Mouse (Mus musculus) adrenal gland, adult 18-20 months (tissue): ENCODE data around the gene Smn1. TPM values are rescaled to one million over a fixed set of nuclear protein-coding genes. Genes with fewer than 3 reads are reported as not detected.

ENCODE experiments used
- total RNA-seq, 2 experiments: library from RNA; stranded (reverse); gene quantifications; 1 replicate in 1 of 2; 2 replicates in 1 of 2; pipeline ENCODE4 v1.2.3; 2021

The Smn1 gene
- total RNA-seq, 2 experiments from 2014 or later = 29.5 to 32.4 TPM

Other genes starting within 250 kb of the Smn1 start
- gene Cartpt, start 223.8 kb upstream of the Smn1 start, total RNA-seq = 10 to 100 TPM in 1 of 2 experiments, 1 to 10 TPM in 1; 6.7 to 14.4 TPM
- 10 to 100 TPM; 69.0 to 83.4 TPM for gene Mccc2, start 109.2 kb upstream of the Smn1 start, total RNA-seq
- gene Bdp1, start 20.8 kb upstream of the Smn1 start, total RNA-seq = 10 to 100 TPM; 26.8 to 33.0 TPM
- gene Serf1, start 16.8 kb upstream of the Smn1 start, total RNA-seq = 10 to 100 TPM; 15.2 to 22.2 TPM
- gene Naip2, start 77.2 kb downstream of the Smn1 start, total RNA-seq = 1 to 10 TPM; 1.8 to 1.9 TPM
- gene Naip5, start 121.5 kb downstream of the Smn1 start, total RNA-seq = 1 to 10 TPM; 1.4 to 5.0 TPM
- under 1 TPM; 0.40 to 0.42 TPM for gene Naip6, start 192.8 kb downstream of the Smn1 start, total RNA-seq